Mouse (Mus musculus) stomach, embryonic 16.5 days (tissue): Measurements from ENCODE around the gene Gm26558. TPM values are rescaled to one million over a fixed set of nuclear protein-coding genes. Genes with fewer than 3 reads are reported as not detected.

Experiments
- ATAC-seq: fragments of 200-750 bp; cut with Nextera tagmentation; 2 replicates; pipeline ENCODE4 v1.8.0; 2017; ENCODE audit warnings: moderate number of reproducible peaks, moderate TSS enrichment; ENCODE audit not compliant: insufficient read depth, low FRiP score
- H3K27ac ChIP-seq: fragments of 300-500 bp; sonication (generic); 2 replicates; pipeline ENCODE4 v1.5.1; 2014; ENCODE audit warnings: low read length
- H3K27me3 ChIP-seq: fragments of 300-500 bp; sonication (generic); 2 replicates; pipeline ENCODE4 v1.6.1; 2014; ENCODE audit warnings: low read length, control low read depth, mixed read lengths; ENCODE audit not compliant: control insufficient read depth, insufficient read depth
- H3K36me3 ChIP-seq: fragments of 300-500 bp; sonication (generic); 2 replicates; pipeline ENCODE4 v1.6.1; 2014; ENCODE audit warnings: low read length; ENCODE audit not compliant: control insufficient read depth, insufficient read depth
- H3K4me1 ChIP-seq: fragments of 300-500 bp; sonication (generic); 2 replicates; pipeline ENCODE4 v1.6.1; 2014; ENCODE audit warnings: low read length, control low read depth, mixed read lengths; ENCODE audit not compliant: control insufficient read depth, insufficient read depth
- H3K4me2 ChIP-seq: fragments of 300-500 bp; sonication (generic); 2 replicates; pipeline ENCODE4 v1.6.1; 2014; ENCODE audit warnings: low read depth, low read length, mixed read lengths
- H3K4me3 ChIP-seq: fragments of 300-500 bp; sonication (generic); replicated peaks from 2 replicates; pipeline ENCODE4 v1.5.1; 2014; ENCODE audit warnings: mild to moderate bottlenecking, low read length
- H3K9ac ChIP-seq: fragments of 300-500 bp; sonication (generic); 2 replicates; pipeline ENCODE4 v1.6.1; 2014; ENCODE audit warnings: low read length
- H3K9me3 ChIP-seq: fragments of 300-500 bp; sonication (generic); replicated peaks from 2 replicates; pipeline ENCODE4 v1.6.1; 2016; ENCODE audit warnings: low read length, control low read depth; ENCODE audit not compliant: control insufficient read depth
- WGBS: fragments of 180-500 bp; shearing (Covaris S2); extraction: QIAGEN DNeasy Blood & Tissue Kit; methylation state at CpG from one replicate; pipeline ENCODE4 v1.1.7; 2014; 5-methylcytosine and 5-hydroxymethylcytosine counted together
- polyA plus RNA-seq: library from polyadenylated mRNA; unstranded; fragments of >200 nt; fragmentation: Nextera tagmentation; extraction: Ambion mirVana; gene quantifications from 2 replicates; pipeline ENCODE4 v1.2.1, GENCODE M21; 2015

The Gm26558 gene
- polyA plus RNA-seq, 1 experiment from 2014 or later = 4.7 TPM

- H3K4me1 ChIP-seq = peaks cover 3% of the 10 kb centered on the region
- 78% methylated on average over 1 of the region's 1 CpGs for WGBS
- H3K36me3 ChIP-seq = no peaks in the 10 kb centered on the region
- H3K9me3 ChIP-seq = no peaks in the 10 kb centered on the region
- no peak for ATAC-seq
- H3K9ac ChIP-seq = no peak overlapping the region
- no peak overlapping the region for H3K27ac ChIP-seq
- no peak overlapping the region for H3K4me3 ChIP-seq
- no peaks in the 10 kb centered on the region for H3K27me3 ChIP-seq
- no peak overlapping the region for H3K4me2 ChIP-seq
These were observed 29.5 kb downstream of the Gm26558 start for GRCm38 (mm10) chr2:70632412-70632811.

- Histone ChIP-seq H3K4me2 (no peak overlapping the region), H3K9me3 (no peaks in the 10 kb centered on the region), H3K27me3 (no peaks in the 10 kb centered on the region), H3K4me1 (peaks cover 3% of the 10 kb centered on the region), H3K36me3 (no peaks in the 10 kb centered on the region), H3K4me3 (no peak overlapping the region), H3K27ac (no peak overlapping the region), H3K9ac (no peak overlapping the region)
- 85% methylated on average over 1 of the region's 1 CpGs for WGBS
- no peak for ATAC-seq
These were observed 30.6 kb downstream of the Gm26558 start for GRCm38 (mm10) chr2:70631321-70631720.

- H3K9me3 ChIP-seq = no peaks in the 10 kb centered on the region
- 59% methylated on average over 3 of the region's 3 CpGs for WGBS
- no peak for ATAC-seq
These were observed 32.0 kb downstream of the Gm26558 start for GRCm38 (mm10) chr2:70629921-70630320.

GRCm38 (mm10) chr2:70629339-70629761 lies 32.6 kb downstream of the Gm26558 start:
- Histone ChIP-seq H3K27me3 (no peaks in the 10 kb centered on the region), H3K4me1 (peaks cover 3% of the 10 kb centered on the region), H3K4me3 (peak overlapping the region; percentile 24; the same call in 1 of the 2 replicates), H3K36me3 (no peaks in the 10 kb centered on the region), H3K4me2 (peak overlapping the region; percentile 46), H3K9me3 (no peaks in the 10 kb centered on the region), H3K9ac (no peak overlapping the region), H3K27ac (no peak overlapping the region)
- peak; percentile 79; the same call in 1 of the 2 replicates for ATAC-seq
- 19% methylated on average over 10 of the region's 10 CpGs for WGBS

More at GRCm38 (mm10) chr2:70629921-70630320, 32.0 kb downstream of the Gm26558 start:
- peak overlapping the region; percentile 46 for H3K4me2 ChIP-seq
- H3K27ac ChIP-seq = no peak overlapping the region
- no peaks in the 10 kb centered on the region for H3K36me3 ChIP-seq
- H3K4me1 ChIP-seq = peaks cover 3% of the 10 kb centered on the region
- H3K27me3 ChIP-seq = no peaks in the 10 kb centered on the region
- no peak overlapping the region for H3K4me3 ChIP-seq
- H3K9ac ChIP-seq = no peak overlapping the region

- no peaks in the 10 kb centered on the region for H3K36me3 ChIP-seq
- no peak overlapping the region for H3K27ac ChIP-seq
- no peak overlapping the region for H3K4me2 ChIP-seq
- H3K9me3 ChIP-seq = no peaks in the 10 kb centered on the region
- no peaks in the 10 kb centered on the region for H3K27me3 ChIP-seq
- WGBS = 89% methylated on average over 12 of the region's 12 CpGs
- no peak for ATAC-seq
- no peak overlapping the region for H3K4me3 ChIP-seq
- no peak overlapping the region for H3K9ac ChIP-seq
- H3K4me1 ChIP-seq = peaks cover 3% of the 10 kb centered on the region
These were observed 33.5 kb downstream of the Gm26558 start for GRCm38 (mm10) chr2:70628397-70628796.

- no peak overlapping the region for H3K4me2 ChIP-seq
- H3K27ac ChIP-seq = no peak overlapping the region
- H3K9ac ChIP-seq = no peak overlapping the region
- ATAC-seq = no peak
- 55% methylated on average over 7 of the region's 7 CpGs for WGBS
- H3K4me1 ChIP-seq = peaks cover 3% of the 10 kb centered on the region
- H3K4me3 ChIP-seq = no peak overlapping the region
- no peaks in the 10 kb centered on the region for H3K27me3 ChIP-seq
- H3K9me3 ChIP-seq = no peaks in the 10 kb centered on the region
- H3K36me3 ChIP-seq = no peaks in the 10 kb centered on the region
These were observed 36.1 kb downstream of the Gm26558 start for GRCm38 (mm10) chr2:70625761-70626160.

- Histone ChIP-seq H3K4me2 (no peak overlapping the region), H3K9ac (no peak overlapping the region), H3K27me3 (no peaks in the 10 kb centered on the region), H3K4me3 (no peak overlapping the region), H3K27ac (no peak overlapping the region), H3K36me3 (no peaks in the 10 kb centered on the region), H3K9me3 (no peaks in the 10 kb centered on the region), H3K4me1 (no peaks in the 10 kb centered on the region)
- 70% methylated on average over 4 of the region's 4 CpGs for WGBS
- ATAC-seq = no peak
These were observed 39.7 kb downstream of the Gm26558 start for GRCm38 (mm10) chr2:70622244-70622643.

- H3K4me2 ChIP-seq = no peak overlapping the region
- 20% methylated on average over 6 of the region's 6 CpGs for WGBS
- H3K4me1 ChIP-seq = no peaks in the 10 kb centered on the region
- H3K36me3 ChIP-seq = no peaks in the 10 kb centered on the region
- no peaks in the 10 kb centered on the region for H3K9me3 ChIP-seq
- H3K4me3 ChIP-seq = no peak overlapping the region
- H3K9ac ChIP-seq = no peak overlapping the region
- H3K27me3 ChIP-seq = no peaks in the 10 kb centered on the region
- H3K27ac ChIP-seq = no peak overlapping the region
- no peak for ATAC-seq
These were observed 41.7 kb downstream of the Gm26558 start for GRCm38 (mm10) chr2:70620225-70620624.

GRCm38 (mm10) chr2:70619232-70619835 lies 42.6 kb downstream of the Gm26558 start:
- ATAC-seq = no peak
- WGBS = 87% methylated on average over 6 of the region's 6 CpGs
- Histone ChIP-seq H3K9ac (no peak overlapping the region), H3K9me3 (no peaks in the 10 kb centered on the region), H3K27me3 (no peaks in the 10 kb centered on the region), H3K4me2 (no peak overlapping the region), H3K36me3 (no peaks in the 10 kb centered on the region), H3K27ac (no peak overlapping the region), H3K4me1 (no peaks in the 10 kb centered on the region), H3K4me3 (no peak overlapping the region)
